Mouse (Mus musculus): ENCODE measurements at regions not wholly inside any gene's neighbourhood (a gene's known extent, or its start where the extent isn't known, plus 50 kb on each side); places are given as distances from the start of the nearest gene placed in this dataset.

GRCm38 (mm10) chr8:26336906-26337650 is 217.7 kb downstream of the Gm45692 start:
- H3K4me1 ChIP-seq (replicated peaks; ENCODE audit: control insufficient read depth, insufficient read depth, low read length): no peaks in the 10 kb centered on the region
- DNase-seq (ENCODE audit: low spot score) (no peak), ATAC-seq (replicated peaks; ENCODE audit: low FRiP score) (no peak)
- no peak overlapping the region for H3K4me2 ChIP-seq
- H3K36me3 ChIP-seq (ENCODE audit: control insufficient read depth, insufficient read depth, low read length): no peaks in the 10 kb centered on the region
- 88% methylated on average over 5 of the region's 5 CpGs for WGBS
- H3K27ac ChIP-seq (ENCODE audit: low read depth, low read length): no peak overlapping the region
- H3K9ac ChIP-seq (ENCODE audit: low read depth, low read length): no peak overlapping the region
- no peaks in the 10 kb centered on the region for H3K9me3 ChIP-seq (ENCODE audit: control insufficient read depth, low read length)
- no peak overlapping the region for H3K4me3 ChIP-seq (ENCODE audit: low read depth, low read length)
- no peaks in the 10 kb centered on the region for H3K27me3 ChIP-seq (replicated peaks; ENCODE audit: control insufficient read depth, insufficient read depth, low read length)

- no peak for ATAC-seq (replicated peaks; ENCODE audit: low FRiP score)
- no peaks in the 10 kb centered on the region for H3K4me1 ChIP-seq (replicated peaks; ENCODE audit: control insufficient read depth, insufficient read depth, low read length)
- no peak overlapping the region for H3K4me3 ChIP-seq (ENCODE audit: low read depth, low read length)
- no peaks in the 10 kb centered on the region for H3K27me3 ChIP-seq (replicated peaks; ENCODE audit: control insufficient read depth, insufficient read depth, low read length)
- DNase-seq (ENCODE audit: low spot score): peak; percentile 61
- no peak overlapping the region for H3K9ac ChIP-seq (ENCODE audit: low read depth, low read length)
- H3K4me2 ChIP-seq: no peak overlapping the region
- 29% methylated on average over 6 of the region's 6 CpGs for WGBS
- H3K27ac ChIP-seq (ENCODE audit: low read depth, low read length): no peak overlapping the region
- no peaks in the 10 kb centered on the region for H3K9me3 ChIP-seq (ENCODE audit: control insufficient read depth, low read length)
- H3K36me3 ChIP-seq (ENCODE audit: control insufficient read depth, insufficient read depth, low read length): no peaks in the 10 kb centered on the region
Observed at GRCm38 (mm10) chr8:26345078-26345477, 225.7 kb downstream of the Gm45692 start.

GRCm38 (mm10) chr8:26349231-26349630 is 229.9 kb downstream of the Gm45692 start:
- Histone ChIP-seq H3K36me3 (ENCODE audit: control insufficient read depth, insufficient read depth, low read length) (no peaks in the 10 kb centered on the region), H3K4me2 (no peak overlapping the region), H3K27ac (ENCODE audit: low read depth, low read length) (no peak overlapping the region), H3K9me3 (ENCODE audit: control insufficient read depth, low read length) (no peaks in the 10 kb centered on the region), H3K9ac (ENCODE audit: low read depth, low read length) (no peak overlapping the region), H3K27me3 (replicated peaks; ENCODE audit: control insufficient read depth, insufficient read depth, low read length) (no peaks in the 10 kb centered on the region), H3K4me1 (replicated peaks; ENCODE audit: control insufficient read depth, insufficient read depth, low read length) (0 out of 2 replicates have a peak, but pooled peaks cover 4% of the 10 kb centered on the region), H3K4me3 (ENCODE audit: low read depth, low read length) (no peak overlapping the region)
- 85% methylated on average over 7 of the region's 7 CpGs for WGBS
- ATAC-seq (replicated peaks; ENCODE audit: low FRiP score) (no peak), DNase-seq (ENCODE audit: low spot score) (no peak)

GRCm38 (mm10) chr8:26349854-26350253 is 230.5 kb downstream of the Gm45692 start:
- H3K4me2 ChIP-seq: no peak overlapping the region
- H3K9ac ChIP-seq (ENCODE audit: low read depth, low read length): no peak overlapping the region
- H3K27ac ChIP-seq (ENCODE audit: low read depth, low read length): no peak overlapping the region
- 0 out of 2 replicates have a peak, but pooled peaks cover 4% of the 10 kb centered on the region for H3K4me1 ChIP-seq (replicated peaks; ENCODE audit: control insufficient read depth, insufficient read depth, low read length)
- ATAC-seq (replicated peaks; ENCODE audit: low FRiP score) (no peak), DNase-seq (ENCODE audit: low spot score) (no peak)
- H3K36me3 ChIP-seq (ENCODE audit: control insufficient read depth, insufficient read depth, low read length): no peaks in the 10 kb centered on the region
- H3K27me3 ChIP-seq (replicated peaks; ENCODE audit: control insufficient read depth, insufficient read depth, low read length): no peaks in the 10 kb centered on the region
- H3K4me3 ChIP-seq (ENCODE audit: low read depth, low read length): no peak overlapping the region
- no peaks in the 10 kb centered on the region for H3K9me3 ChIP-seq (ENCODE audit: control insufficient read depth, low read length)
- 86% methylated on average over 3 of the region's 3 CpGs for WGBS

GRCm38 (mm10) chr8:26350616-26351015 is 231.3 kb downstream of the Gm45692 start:
- no peaks in the 10 kb centered on the region for H3K9me3 ChIP-seq (ENCODE audit: control insufficient read depth, low read length)
- 68% methylated on average over 4 of the region's 4 CpGs for WGBS
- no peak overlapping the region for H3K4me2 ChIP-seq
- no peak for DNase-seq (ENCODE audit: low spot score)
- H3K36me3 ChIP-seq (ENCODE audit: control insufficient read depth, insufficient read depth, low read length): no peaks in the 10 kb centered on the region
- H3K27me3 ChIP-seq (replicated peaks; ENCODE audit: control insufficient read depth, insufficient read depth, low read length): no peaks in the 10 kb centered on the region
- H3K4me1 ChIP-seq (replicated peaks; ENCODE audit: control insufficient read depth, insufficient read depth, low read length): 0 out of 2 replicates have a peak, but pooled peaks cover 4% of the 10 kb centered on the region
- no peak overlapping the region for H3K4me3 ChIP-seq (ENCODE audit: low read depth, low read length)
- no peak overlapping the region for H3K9ac ChIP-seq (ENCODE audit: low read depth, low read length)
- H3K27ac ChIP-seq (ENCODE audit: low read depth, low read length): no peak overlapping the region
- no peak for ATAC-seq (replicated peaks; ENCODE audit: low FRiP score)

GRCm38 (mm10) chr8:26351643-26352540 is 232.6 kb downstream of the Gm45692 start:
- H3K27ac ChIP-seq (ENCODE audit: low read depth, low read length): peak overlapping the region; percentile 55; the same call in 1 of the 2 replicates
- no peak for ATAC-seq (replicated peaks; ENCODE audit: low FRiP score)

GRCm38 (mm10) chr8:26352541-26353010 is 233.2 kb downstream of the Gm45692 start:
- Histone ChIP-seq H3K9me3 (ENCODE audit: control insufficient read depth, low read length) (no peaks in the 10 kb centered on the region), H3K4me2 (peak overlapping the region; percentile 50), H3K9ac (ENCODE audit: low read depth, low read length) (no peak overlapping the region), H3K27me3 (replicated peaks; ENCODE audit: control insufficient read depth, insufficient read depth, low read length) (no peaks in the 10 kb centered on the region), H3K4me3 (ENCODE audit: low read depth, low read length) (no peak overlapping the region), H3K27ac (ENCODE audit: low read depth, low read length) (no peak overlapping the region), H3K4me1 (replicated peaks; ENCODE audit: control insufficient read depth, insufficient read depth, low read length) (0 out of 2 replicates have a peak, but pooled peaks cover 4% of the 10 kb centered on the region), H3K36me3 (ENCODE audit: control insufficient read depth, insufficient read depth, low read length) (no peaks in the 10 kb centered on the region)
- DNase-seq (ENCODE audit: low spot score): no peak
- no peak for ATAC-seq (replicated peaks; ENCODE audit: low FRiP score)
- 59% methylated on average over 9 of the region's 9 CpGs for WGBS

More at GRCm38 (mm10) chr8:26351643-26352540, 232.6 kb downstream of the Gm45692 start:
- no peak for DNase-seq (ENCODE audit: low spot score)
- H3K9ac ChIP-seq (ENCODE audit: low read depth, low read length): no peak overlapping the region
- no peak overlapping the region for H3K4me3 ChIP-seq (ENCODE audit: low read depth, low read length)
- no peaks in the 10 kb centered on the region for H3K27me3 ChIP-seq (replicated peaks; ENCODE audit: control insufficient read depth, insufficient read depth, low read length)
- 0 out of 2 replicates have a peak, but pooled peaks cover 4% of the 10 kb centered on the region for H3K4me1 ChIP-seq (replicated peaks; ENCODE audit: control insufficient read depth, insufficient read depth, low read length)
- 54% methylated on average over 21 of the region's 21 CpGs for WGBS
- H3K9me3 ChIP-seq (ENCODE audit: control insufficient read depth, low read length): no peaks in the 10 kb centered on the region
- no peaks in the 10 kb centered on the region for H3K36me3 ChIP-seq (ENCODE audit: control insufficient read depth, insufficient read depth, low read length)
- H3K4me2 ChIP-seq: peak overlapping the region; percentile 50

GRCm38 (mm10) chr8:26353476-26353875 is 234.1 kb downstream of the Gm45692 start:
- Histone ChIP-seq H3K27me3 (replicated peaks; ENCODE audit: control insufficient read depth, insufficient read depth, low read length) (no peaks in the 10 kb centered on the region), H3K4me1 (replicated peaks; ENCODE audit: control insufficient read depth, insufficient read depth, low read length) (0 out of 2 replicates have a peak, but pooled peaks cover 4% of the 10 kb centered on the region), H3K4me2 (no peak overlapping the region), H3K4me3 (ENCODE audit: low read depth, low read length) (no peak overlapping the region), H3K36me3 (ENCODE audit: control insufficient read depth, insufficient read depth, low read length) (no peaks in the 10 kb centered on the region), H3K27ac (ENCODE audit: low read depth, low read length) (peak overlapping the region; percentile 32; the same call in 1 of the 2 replicates), H3K9ac (ENCODE audit: low read depth, low read length) (no peak overlapping the region), H3K9me3 (ENCODE audit: control insufficient read depth, low read length) (no peaks in the 10 kb centered on the region)
- WGBS: 67% methylated on average over 3 of the region's 3 CpGs
- ATAC-seq (replicated peaks; ENCODE audit: low FRiP score) (no peak), DNase-seq (ENCODE audit: low spot score) (no peak)
